Mouse (Mus musculus): Measurements from ENCODE around the gene Cldn15. TPM values are rescaled to one million over a fixed set of nuclear protein-coding genes. Genes with fewer than 3 reads are reported as not detected.

The Cldn15 gene
- polyA plus RNA-seq, 2 experiments: 0.28 to 0.60 TPM

DNA sequence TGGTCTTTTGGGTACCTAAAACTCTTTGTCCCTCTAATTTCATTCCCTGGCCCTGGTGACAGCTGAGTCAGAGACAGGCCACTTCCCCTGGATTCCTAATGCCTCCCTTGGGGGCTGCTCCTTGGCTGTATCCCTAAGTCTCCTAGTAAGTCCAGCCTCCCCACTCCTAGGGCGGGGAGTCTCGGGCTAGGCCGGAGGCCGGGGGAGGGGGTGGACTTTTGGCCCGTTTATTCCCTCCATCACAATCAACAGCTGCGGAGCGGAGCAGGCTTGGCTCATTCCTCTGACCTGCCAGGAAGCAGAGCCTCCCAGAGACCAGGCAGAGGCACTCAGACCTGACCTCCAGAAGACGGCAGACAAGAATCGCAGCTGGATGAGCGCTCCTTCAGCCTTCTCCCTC lies 1.2 kb downstream of the Cldn15 start:
- peaks cover 36% of the 10 kb centered on the region for H3K36me3 ChIP-seq (ENCODE audit: control insufficient read depth, insufficient read depth, low read length)
- no peak overlapping the region for H3K4me3 ChIP-seq (replicated peaks; ENCODE audit: low read length)

DNA sequence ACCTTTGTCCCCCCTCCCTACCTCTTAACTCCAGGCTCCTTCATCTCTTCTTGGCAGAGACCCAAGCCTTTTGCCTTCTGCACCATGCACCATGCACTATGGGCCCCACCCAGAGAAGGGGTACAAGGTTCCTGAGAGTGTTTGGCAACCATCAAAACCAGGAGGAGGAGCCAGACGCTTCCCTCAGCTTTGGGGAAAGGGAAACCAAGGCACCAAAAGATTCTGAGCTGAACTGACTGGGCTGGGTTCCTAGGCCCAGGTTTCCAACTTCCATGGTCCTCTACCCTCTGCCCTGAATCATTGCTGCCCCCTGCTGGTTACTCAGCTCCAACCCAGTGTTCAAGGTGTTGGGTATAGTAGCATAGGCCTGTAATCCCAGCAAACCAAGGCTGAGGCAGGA lies 4.3 kb downstream of the Cldn15 start:
- H3K27me3 ChIP-seq (ENCODE audit: control insufficient read depth, insufficient read depth, low read length): no peaks in the 10 kb centered on the region
- no peak for TF ChIP-seq POLR2A (IDR thresholded peaks at IDR 0.05; ENCODE audit: borderline replicate concordance, extremely low read depth, insufficient read depth, insufficient read length)
- DNase-seq (ENCODE audit: low spot score) (no peak), ATAC-seq (ENCODE audit: low FRiP score, low read depth) (no peak)
- H3K36me3 ChIP-seq (ENCODE audit: control insufficient read depth, insufficient read depth, low read length): peaks cover 9% of the 10 kb centered on the region
- H3K9ac ChIP-seq (ENCODE audit: low read depth, low read length, severe bottlenecking): no peak overlapping the region
- H3K4me3 ChIP-seq (replicated peaks; ENCODE audit: low read length): no peak overlapping the region
- H3K4me1 ChIP-seq (ENCODE audit: control insufficient read depth, insufficient read depth, low read length): peaks cover 4% of the 10 kb centered on the region; the same call in 1 of the 2 replicates
- WGBS: 78% methylated on average over 1 of the region's 1 CpGs
- H3K4me2 ChIP-seq (replicated peaks; ENCODE audit: low read depth, low read length, severe bottlenecking): no peak overlapping the region
- H3K27ac ChIP-seq (replicated peaks; ENCODE audit: low read depth, low read length): no peak overlapping the region
- H3K9me3 ChIP-seq (ENCODE audit: control insufficient read depth, low read length): no peaks in the 10 kb centered on the region

More for the DNA sequence above, 1.2 kb downstream of the Cldn15 start:
- H3K4me1 ChIP-seq (ENCODE audit: control insufficient read depth, insufficient read depth, low read length): peaks cover 9% of the 10 kb centered on the region; the same call in 1 of the 2 replicates
- TF ChIP-seq POLR2A (IDR thresholded peaks at IDR 0.05; ENCODE audit: borderline replicate concordance, extremely low read depth, insufficient read depth, insufficient read length): no peak
- H3K9me3 ChIP-seq (ENCODE audit: control insufficient read depth, low read length): no peaks in the 10 kb centered on the region
- H3K4me2 ChIP-seq (replicated peaks; ENCODE audit: low read depth, low read length, severe bottlenecking): no peak overlapping the region
- WGBS: 72% methylated on average over 10 of the region's 10 CpGs
- ATAC-seq (ENCODE audit: low FRiP score, low read depth): no peak
- no peak overlapping the region for H3K9ac ChIP-seq (ENCODE audit: low read depth, low read length, severe bottlenecking)
- no peaks in the 10 kb centered on the region for H3K27me3 ChIP-seq (ENCODE audit: control insufficient read depth, insufficient read depth, low read length)
- DNase-seq (ENCODE audit: low spot score): no peak
- H3K27ac ChIP-seq (replicated peaks; ENCODE audit: low read depth, low read length): no peak overlapping the region

DNA sequence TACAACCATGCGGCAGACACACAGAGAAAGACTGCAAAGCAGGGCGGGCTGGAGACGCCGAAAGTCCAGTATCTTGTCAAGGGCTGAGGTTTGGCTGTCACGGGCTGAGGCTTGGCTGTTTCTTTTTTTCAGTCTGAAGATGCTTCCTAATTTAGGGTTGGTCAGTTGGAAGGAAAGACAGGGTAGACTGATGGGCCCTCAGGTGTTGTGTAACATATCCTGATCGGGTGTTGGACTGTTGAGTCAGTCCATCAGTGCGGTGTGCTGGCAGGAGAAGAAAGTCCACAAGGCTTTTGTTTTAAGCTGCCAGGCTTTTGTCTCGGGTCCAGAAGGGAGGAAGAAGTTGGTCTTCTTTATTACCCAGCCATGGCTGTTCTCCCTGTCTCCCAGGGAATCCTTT lies 7.3 kb downstream of the Cldn15 start:
- no peak for TF ChIP-seq POLR2A (IDR thresholded peaks at IDR 0.05; ENCODE audit: borderline replicate concordance, extremely low read depth, insufficient read depth, insufficient read length)
- WGBS: 76% methylated on average over 8 of the region's 8 CpGs
- H3K36me3 ChIP-seq (ENCODE audit: control insufficient read depth, insufficient read depth, low read length): no peaks in the 10 kb centered on the region
- H3K4me2 ChIP-seq (replicated peaks; ENCODE audit: low read depth, low read length, severe bottlenecking): no peak overlapping the region
- no peak for ATAC-seq (ENCODE audit: low FRiP score, low read depth)
- H3K27me3 ChIP-seq (ENCODE audit: control insufficient read depth, insufficient read depth, low read length): no peaks in the 10 kb centered on the region
- no peak for DNase-seq (ENCODE audit: low spot score)
- no peak overlapping the region for H3K4me3 ChIP-seq (replicated peaks; ENCODE audit: low read length)
- no peaks in the 10 kb centered on the region for H3K9me3 ChIP-seq (ENCODE audit: control insufficient read depth, low read length)
- no peak overlapping the region for H3K27ac ChIP-seq (replicated peaks; ENCODE audit: low read depth, low read length)
- no peaks in the 10 kb centered on the region for H3K4me1 ChIP-seq (ENCODE audit: control insufficient read depth, insufficient read depth, low read length)
- H3K9ac ChIP-seq (ENCODE audit: low read depth, low read length, severe bottlenecking): no peak overlapping the region

DNA sequence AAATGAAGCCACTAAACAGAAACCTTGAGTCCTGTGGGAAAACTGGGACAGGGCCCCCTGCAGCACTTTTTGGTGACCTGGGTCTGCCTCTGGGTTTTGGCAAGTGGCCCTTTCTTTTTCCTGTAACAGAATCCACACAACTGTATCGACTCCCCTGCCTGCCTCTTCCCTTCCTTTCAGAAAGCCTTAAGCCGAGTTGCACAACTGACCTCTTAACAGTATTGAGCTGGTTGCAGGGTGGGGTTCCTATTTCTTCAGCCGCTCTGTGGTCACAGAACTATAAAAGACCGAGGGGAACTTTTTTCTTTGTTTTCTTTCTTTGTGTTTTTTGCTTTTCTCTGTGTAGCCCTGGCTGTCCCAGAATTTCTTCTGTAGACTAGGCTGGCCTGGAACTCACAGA lies 11.4 kb downstream of the Cldn15 start:
- H3K36me3 ChIP-seq (ENCODE audit: control insufficient read depth, insufficient read depth, low read length): peaks cover 12% of the 10 kb centered on the region
- no peak overlapping the region for H3K27ac ChIP-seq (replicated peaks; ENCODE audit: low read depth, low read length)
- ATAC-seq (ENCODE audit: low FRiP score, low read depth) (no peak), DNase-seq (ENCODE audit: low spot score) (no peak)
- H3K4me3 ChIP-seq (replicated peaks; ENCODE audit: low read length): no peak overlapping the region
- no peaks in the 10 kb centered on the region for H3K27me3 ChIP-seq (ENCODE audit: control insufficient read depth, insufficient read depth, low read length)
- H3K4me1 ChIP-seq (ENCODE audit: control insufficient read depth, insufficient read depth, low read length): no peaks in the 10 kb centered on the region
- no peaks in the 10 kb centered on the region for H3K9me3 ChIP-seq (ENCODE audit: control insufficient read depth, low read length)
- no peak for TF ChIP-seq POLR2A (IDR thresholded peaks at IDR 0.05; ENCODE audit: borderline replicate concordance, extremely low read depth, insufficient read depth, insufficient read length)
- no peak overlapping the region for H3K4me2 ChIP-seq (replicated peaks; ENCODE audit: low read depth, low read length, severe bottlenecking)
- H3K9ac ChIP-seq (ENCODE audit: low read depth, low read length, severe bottlenecking): no peak overlapping the region
- 81% methylated on average over 4 of the region's 4 CpGs for WGBS

DNA sequence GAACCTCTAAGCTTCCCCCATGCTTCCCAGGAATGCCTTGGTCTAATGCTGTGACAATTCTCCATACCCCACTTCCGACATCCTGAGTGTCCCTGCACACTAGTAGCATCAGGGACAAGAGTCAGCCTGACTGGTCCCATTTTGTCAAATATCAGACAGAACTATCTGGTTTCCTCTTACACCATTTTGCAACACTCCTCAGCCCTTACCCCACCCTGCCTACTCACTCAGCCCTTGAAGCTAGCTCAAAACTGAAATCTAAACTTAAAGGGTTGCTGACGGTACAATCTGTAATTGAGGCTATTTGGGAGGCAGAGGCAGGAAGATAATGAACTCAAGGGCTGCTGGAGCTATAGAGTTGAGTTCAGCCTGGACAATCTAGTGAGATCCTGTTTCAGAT lies 13.3 kb downstream of the Cldn15 start:
- no peak for TF ChIP-seq POLR2A (IDR thresholded peaks at IDR 0.05; ENCODE audit: borderline replicate concordance, extremely low read depth, insufficient read depth, insufficient read length)
- ATAC-seq (ENCODE audit: low FRiP score, low read depth) (no peak), DNase-seq (ENCODE audit: low spot score) (no peak)
- H3K4me3 ChIP-seq (replicated peaks; ENCODE audit: low read length): no peak overlapping the region
- H3K27me3 ChIP-seq (ENCODE audit: control insufficient read depth, insufficient read depth, low read length): no peaks in the 10 kb centered on the region
- H3K27ac ChIP-seq (replicated peaks; ENCODE audit: low read depth, low read length): no peak overlapping the region
- H3K36me3 ChIP-seq (ENCODE audit: control insufficient read depth, insufficient read depth, low read length): peaks cover 15% of the 10 kb centered on the region
- H3K9me3 ChIP-seq (ENCODE audit: control insufficient read depth, low read length): no peaks in the 10 kb centered on the region
- H3K9ac ChIP-seq (ENCODE audit: low read depth, low read length, severe bottlenecking): no peak overlapping the region
- no peak overlapping the region for H3K4me2 ChIP-seq (replicated peaks; ENCODE audit: low read depth, low read length, severe bottlenecking)
- no peaks in the 10 kb centered on the region for H3K4me1 ChIP-seq (ENCODE audit: control insufficient read depth, insufficient read depth, low read length)
- 67% methylated on average over 2 of the region's 2 CpGs for WGBS

DNA sequence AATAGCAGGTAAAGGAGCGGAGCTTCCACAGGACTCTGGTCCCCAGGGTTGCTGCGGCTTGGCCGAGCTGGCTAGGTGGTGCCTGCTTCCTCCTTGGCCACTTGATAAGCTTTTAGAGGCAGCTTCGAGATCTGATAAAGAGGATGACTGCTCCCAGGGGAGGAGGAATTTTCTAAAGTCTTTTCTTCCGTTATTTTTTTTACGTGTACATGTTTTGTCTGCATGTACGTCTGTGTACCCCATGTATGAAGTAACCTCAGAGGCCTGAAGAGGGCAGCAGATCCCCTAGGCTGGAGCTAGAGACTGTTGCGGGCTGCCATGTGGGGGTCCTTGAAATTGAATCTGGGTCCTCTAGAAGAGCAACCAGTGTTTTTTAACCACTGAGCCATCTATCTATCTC lies 14.6 kb downstream of the Cldn15 start:
- no peaks in the 10 kb centered on the region for H3K9me3 ChIP-seq (ENCODE audit: control insufficient read depth, low read length)
- H3K27me3 ChIP-seq (ENCODE audit: control insufficient read depth, insufficient read depth, low read length): no peaks in the 10 kb centered on the region
- no peak overlapping the region for H3K9ac ChIP-seq (ENCODE audit: low read depth, low read length, severe bottlenecking)
- no peak for ATAC-seq (ENCODE audit: low FRiP score, low read depth)
- DNase-seq (ENCODE audit: low spot score): no peak
- H3K4me1 ChIP-seq (ENCODE audit: control insufficient read depth, insufficient read depth, low read length): peaks cover 2% of the 10 kb centered on the region
- H3K27ac ChIP-seq (replicated peaks; ENCODE audit: low read depth, low read length): no peak overlapping the region
- 91% methylated on average over 8 of the region's 8 CpGs for WGBS
- H3K36me3 ChIP-seq (ENCODE audit: control insufficient read depth, insufficient read depth, low read length): peaks cover 15% of the 10 kb centered on the region
- H3K4me3 ChIP-seq (replicated peaks; ENCODE audit: low read length): no peak overlapping the region
- TF ChIP-seq POLR2A (IDR thresholded peaks at IDR 0.05; ENCODE audit: borderline replicate concordance, extremely low read depth, insufficient read depth, insufficient read length): no peak
- no peak overlapping the region for H3K4me2 ChIP-seq (replicated peaks; ENCODE audit: low read depth, low read length, severe bottlenecking)

Data from limb, embryonic 14.5 days (tissue).